Mouse (Mus musculus) cortical plate, adult 2 months (tissue): ENCODE measurements at regions not wholly inside any gene's neighbourhood (a gene's known extent, or its start where the extent isn't known, plus 50 kb on each side); places are given as distances from the start of the nearest gene placed in this dataset.

ENCODE experiments used
- CTCF ChIP-seq: fragments of 200-500 bp; IDR thresholded peaks from 2 replicates; pipeline ENCODE4 v1.5.1; 2011; ENCODE audit warnings: mild to moderate bottlenecking, control low read depth, low read length; ENCODE audit not compliant: insufficient read depth; ENCODE audit errors: extremely low read depth
- POLR2A ChIP-seq: fragments of 200-500 bp; IDR thresholded peaks from 2 replicates; pipeline ENCODE4 v1.6.1; 2011; ENCODE audit warnings: mild to moderate bottlenecking, low read length, control low read depth; ENCODE audit not compliant: insufficient read depth; ENCODE audit errors: extremely low read depth

- TF ChIP-seq POLR2A, result no peak
- TF ChIP-seq CTCF, result no peak
These were observed 170.8 kb downstream of the D3Ertd751e start for GRCm38 (mm10) chr3:41913190-41913589.
